Mouse (Mus musculus): ENCODE data around the gene Kat14.

GRCm38 (mm10) chr2:144337230-144337629, 31.6 kb upstream of the Kat14 start:
- TF ChIP-seq CTCF (conservative IDR thresholded peaks at IDR 0.05; ENCODE audit: insufficient read depth, insufficient read length, low read depth, low read length) (no peak), POLR2A (IDR thresholded peaks at IDR 0.05; ENCODE audit: low read depth, low read length) (no peak)
